In the genomic region with DNA sequence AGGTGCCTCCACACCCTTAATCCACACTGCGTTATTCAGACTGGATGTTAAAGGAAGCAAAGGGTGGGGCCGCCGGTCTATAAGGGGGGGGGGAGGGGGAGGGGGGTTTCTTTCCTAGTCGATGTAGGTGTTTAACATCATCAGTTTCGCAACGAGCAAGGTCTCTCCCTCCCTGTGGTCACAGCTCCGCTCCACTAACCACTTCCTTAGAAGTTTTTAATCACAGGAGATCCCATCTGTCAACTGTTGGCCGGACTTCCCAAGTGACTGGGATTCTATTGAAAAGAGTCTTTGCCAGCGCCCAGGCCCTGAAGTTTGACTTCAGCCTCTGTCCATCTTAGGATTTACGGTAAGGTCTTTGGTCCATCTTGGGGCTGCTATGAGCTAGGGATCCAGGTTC, we compare ENCODE assay signal across 32 mouse cellular contexts.
"Had no signal": no experiment of that assay in that cellular context is flagged by ENCODE, and none has a peak within 500 bp of the region (broad histone marks: within the 10 kb centered on the region; RNA-seq: fewer than 3 reads in every experiment).

No protein-coding gene starts in this region.

- H3K9ac ChIP-seq: limb, embryonic 12.5 days; limb, embryonic 13.5 days; limb, embryonic 15.5 days; liver, embryonic 12.5 days; liver, embryonic 13.5 days; liver, embryonic 14.5 days; liver, embryonic 15.5 days; liver, postnatal 0 days; lung, embryonic 14.5 days; lung, embryonic 15.5 days; midbrain, embryonic 12.5 days; midbrain, embryonic 13.5 days; midbrain, embryonic 15.5 days; neural tube, embryonic 12.5 days; neural tube, embryonic 13.5 days had no signal

- H3K4me1 ChIP-seq: liver, embryonic 12.5 days; liver, embryonic 13.5 days; liver, embryonic 15.5 days; lung, embryonic 15.5 days; midbrain, embryonic 12.5 days had no signal

- H3K9me3 ChIP-seq: limb, embryonic 10.5 days; limb, embryonic 15.5 days; liver, embryonic 13.5 days; liver, embryonic 15.5 days; lung, embryonic 15.5 days; midbrain, embryonic 12.5 days; midbrain, embryonic 13.5 days; midbrain, embryonic 15.5 days; neural tube, embryonic 12.5 days; neural tube, embryonic 13.5 days had no signal

- H3K36me3 ChIP-seq: limb, embryonic 10.5 days; limb, embryonic 12.5 days; limb, embryonic 13.5 days; limb, embryonic 15.5 days; liver, embryonic 12.5 days; liver, embryonic 13.5 days; liver, embryonic 15.5 days; lung, embryonic 15.5 days; midbrain, embryonic 12.5 days; midbrain, embryonic 13.5 days; midbrain, embryonic 15.5 days; neural tube, embryonic 12.5 days; neural tube, embryonic 13.5 days had no signal

- H3K27me3 ChIP-seq: limb, embryonic 15.5 days; liver, embryonic 13.5 days; liver, embryonic 15.5 days; lung, embryonic 15.5 days; midbrain, embryonic 12.5 days; midbrain, embryonic 13.5 days; midbrain, embryonic 15.5 days; neural tube, embryonic 12.5 days; neural tube, embryonic 13.5 days had no signal

- H3K4me2 ChIP-seq: limb, embryonic 12.5 days; limb, embryonic 13.5 days; limb, embryonic 15.5 days; liver, embryonic 11.5 days; liver, embryonic 12.5 days; liver, embryonic 13.5 days; liver, embryonic 15.5 days; lung, embryonic 14.5 days; lung, embryonic 15.5 days; midbrain, embryonic 11.5 days; midbrain, embryonic 12.5 days; midbrain, embryonic 13.5 days; midbrain, embryonic 15.5 days; neural tube, embryonic 12.5 days; neural tube, embryonic 13.5 days had no signal

- DNase-seq: left cerebral cortex, postnatal 4 days; liver; liver, embryonic 13.5 days; liver, postnatal 0 days; lung, adult 18-20 months; lung, adult 2 months; lung, embryonic 14.5 days; lung, postnatal 10 days; lung, postnatal 14 days; lung, postnatal 36 days; lung, postnatal 4 days; midbrain, embryonic 14.5 days had no signal

- H3K27ac ChIP-seq: limb, embryonic 12.5 days; limb, embryonic 13.5 days; limb, embryonic 15.5 days; liver, embryonic 12.5 days; liver, embryonic 13.5 days; liver, embryonic 14.5 days; liver, embryonic 15.5 days; lung, embryonic 15.5 days; macrophage; midbrain, embryonic 12.5 days; midbrain, embryonic 13.5 days; midbrain, embryonic 15.5 days; neural tube, embryonic 12.5 days; neural tube, embryonic 13.5 days had no signal

- H3K4me3 ChIP-seq: limb, embryonic 10.5 days; limb, embryonic 12.5 days; limb, embryonic 13.5 days; limb, embryonic 15.5 days; liver, embryonic 12.5 days; liver, embryonic 13.5 days; liver, embryonic 15.5 days; lung, embryonic 15.5 days; megakaryocyte, embryonic 14.5 days; midbrain, embryonic 12.5 days; midbrain, embryonic 13.5 days; midbrain, embryonic 15.5 days; myocyte; neural tube, embryonic 12.5 days; neural tube, embryonic 13.5 days had no signal

- ATAC-seq: liver, embryonic 12.5 days; liver, postnatal 0 days; lung, postnatal 0 days; midbrain, embryonic 13.5 days; midbrain, embryonic 15.5 days; midbrain, embryonic 16.5 days had no signal
